Mouse (Mus musculus) regulatory T cell (primary cell): ENCODE measurements around the gene Prdm5.

Experiments
- in situ Hi-C: fragments of 300-600 bp; cut with MboI, MseI; formaldehyde crosslinking; loops from one replicate; pipeline ENCODE4 v1.15.1; 2025; ENCODE audit warnings: high pct_unique_total_duplicates

Gene Prdm5

GRCm38 (mm10) chr6:65932776-65933175 lies 154.0 kb downstream of the Prdm5 start:
- in situ Hi-C loops: no loop called here

GRCm38 (mm10) chr6:65933177-65933576 lies 154.4 kb downstream of the Prdm5 start:
- in situ Hi-C loops: no loop called here

- in situ Hi-C loops: no loop called here
These were observed 156.9 kb downstream of the Prdm5 start for GRCm38 (mm10) chr6:65935566-65936281.

- in situ Hi-C loops: loop anchor here (10.0 kb wide), 1 partner anchor 826 kb away; no protein-coding TSS in a partner anchor
These were observed 171.7 kb downstream of the Prdm5 start for GRCm38 (mm10) chr6:65950492-65950891.

- in situ Hi-C loops: loop anchor here (10.0 kb wide), 1 partner anchor 828 kb away; no protein-coding TSS in a partner anchor
These were observed 173.5 kb downstream of the Prdm5 start, which contains the start of gene 4930544G11Rik for GRCm38 (mm10) chr6:65952309-65952708. Gene 4930544G11Rik, plus strand, starts transcription at chr6:65952609.

- in situ Hi-C loops: no loop called here
These were observed 190.8 kb downstream of the Prdm5 start for GRCm38 (mm10) chr6:65969386-65970111.

- in situ Hi-C loops: no loop called here
These were observed 191.6 kb downstream of the Prdm5 start for GRCm38 (mm10) chr6:65970410-65970809.
